Comparison of ENCODE assay signal across 10 mouse cellular contexts in genomic region chr8:106226589-106226988, GRCm38 (mm10). TPM values are rescaled to one million over a fixed set of nuclear protein-coding genes. Genes with fewer than 3 reads are reported as not detected.
DNase-seq lines count a peak whose midpoint lies in the region; ATAC-seq and TF ChIP-seq lines count a peak whose summit lies in the region.
"Had no signal": no experiment of that assay in that cellular context is flagged by ENCODE, and none has a peak within 500 bp of the region (broad histone marks: within the 10 kb centered on the region; RNA-seq: fewer than 3 reads in every experiment).

No protein-coding gene starts in this region.

- no peak for TF ChIP-seq POLR2A in cerebellum, adult 2 months (IDR thresholded peaks at IDR 0.05; ENCODE audit: borderline replicate concordance, insufficient read depth, low read length)

- intact Hi-C loops in heart, postnatal 25 days (cut with DNase I) = loop anchor here (1.0 to 5.0 kb wide), 2 partner anchors 86 to 176 kb away; no protein-coding TSS in a partner anchor
- intact Hi-C loops in heart, postnatal 14 days (cut with DNase I) = loop anchor here (1.0 kb wide), 1 partner anchor 86 kb away; no protein-coding TSS in a partner anchor

- DNase-seq in heart, adult 8-10 months (ENCODE audit: low spot score) = peak; percentile 38
- no peak for DNase-seq in heart, postnatal 25 days (ENCODE audit: low spot score)
- DNase-seq in urinary bladder, postnatal 25 days (ENCODE audit: low spot score) = peak; percentile 49
- no peak for DNase-seq in urinary bladder, adult 2 months (ENCODE audit: low spot score)
- DNase-seq in cerebellum, adult 2 months = peak; percentile 48 to 61
- peak; percentile 57 to 73 for DNase-seq in heart, postnatal 14 days
- peak; percentile 61 for DNase-seq in liver, postnatal 0 days
- peak; percentile 52 to 77 for DNase-seq in spleen, postnatal 4 days (ENCODE audit: low spot score in 2 of 2)

- H3K4me1 ChIP-seq in cerebellum, adult 2 months (ENCODE audit: control insufficient read depth, insufficient read depth, low read length) = no peaks in the 10 kb centered on the region
- H3K4me1 ChIP-seq in liver, postnatal 0 days (ENCODE audit: insufficient read depth) = no peaks in the 10 kb centered on the region
- H3K4me1 ChIP-seq: embryonic facial prominence, embryonic 12.5 days; lung, embryonic 15.5 days had no signal

- H3K36me3 ChIP-seq in liver, postnatal 0 days (replicated peaks; ENCODE audit: insufficient read depth, low read length) = peaks cover 18% of the 10 kb centered on the region

- peak; percentile 82 for TF ChIP-seq CTCF in cerebellum, adult 2 months (IDR thresholded peaks at IDR 0.05; ENCODE audit: borderline replicate concordance, insufficient read depth, low read depth, low read length)
- peak; percentile 88 for TF ChIP-seq CTCF in liver, postnatal 0 days (IDR thresholded peaks at IDR 0.05; ENCODE audit: low read depth)

- no peak overlapping the region for H3K9ac ChIP-seq in liver, postnatal 0 days (replicated peaks)
- H3K9ac ChIP-seq: embryonic facial prominence, embryonic 12.5 days; lung, embryonic 15.5 days had no signal

- 0 out of 2 replicates have a peak, but pooled peaks have one; percentile 17 for ATAC-seq in liver, postnatal 0 days

- TF ChIP-seq EP300 in liver, postnatal 0 days (IDR thresholded peaks at IDR 0.05; ENCODE audit: low read depth) = no peak

- no peaks in the 10 kb centered on the region for H3K9me3 ChIP-seq in liver, postnatal 0 days (ENCODE audit: low read length)
- H3K9me3 ChIP-seq: embryonic facial prominence, embryonic 12.5 days; lung, embryonic 15.5 days had no signal

- H3K27me3 ChIP-seq in cerebellum, adult 2 months (ENCODE audit: control insufficient read depth, insufficient read depth, low read length) = no peaks in the 10 kb centered on the region
- no peaks in the 10 kb centered on the region for H3K27me3 ChIP-seq in liver, postnatal 0 days (ENCODE audit: insufficient read depth, low read length)
- H3K27me3 ChIP-seq: embryonic facial prominence, embryonic 12.5 days; lung, embryonic 15.5 days had no signal

- H3K4me2 ChIP-seq in liver, postnatal 0 days (ENCODE audit: low read depth, low read length) = no peak overlapping the region
- H3K4me2 ChIP-seq: embryonic facial prominence, embryonic 12.5 days; lung, embryonic 15.5 days had no signal

- H3K4me3 ChIP-seq in cerebellum, adult 2 months (replicated peaks; ENCODE audit: insufficient read depth, low read depth, low read length) = no peak overlapping the region
- H3K4me3 ChIP-seq in liver, postnatal 0 days (ENCODE audit: low read depth, low read length) = no peak overlapping the region
- H3K4me3 ChIP-seq: embryonic facial prominence, embryonic 12.5 days; lung, embryonic 15.5 days had no signal

- WGBS in cerebellum, adult 2 months = 29% methylated on average over 9 of the region's 9 CpGs
- WGBS in liver, postnatal 0 days (ENCODE audit: insufficient replicate concordance) = 48% methylated on average over 9 of the region's 9 CpGs

- no peak overlapping the region for H3K27ac ChIP-seq in cerebellum, adult 2 months (ENCODE audit: insufficient read depth, low read length)
- no peak overlapping the region for H3K27ac ChIP-seq in liver, postnatal 0 days (ENCODE audit: low read depth)
- H3K27ac ChIP-seq: embryonic facial prominence, embryonic 12.5 days; lung, embryonic 15.5 days had no signal

RNA-seq across cellular contexts. Expression of gene Prmt7, which starts 15.9 kb away (rescaled TPM):
- total RNA-seq in heart, adult 8-10 months (2022) = 10 to 100 TPM; 26.7 to 27.7 (median 26.9) TPM
- total RNA-seq in heart, postnatal 25 days (2021) = 10 to 100 TPM; 23.1 to 25.8 TPM
- polyA plus RNA-seq in urinary bladder, adult 2 months (2012; rRNA removed) = 16.6 and 19.1 TPM in 2 replicates
- 36.0 and 36.1 TPM in 2 replicates for polyA plus RNA-seq in cerebellum, adult 2 months (2012; rRNA removed)
- total RNA-seq in heart, postnatal 14 days (2021) = 10 to 100 TPM; 18.7 to 20.4 TPM
- polyA plus RNA-seq in liver, postnatal 0 days (2015; fragmentation: Nextera tagmentation; extraction: Ambion mirVana) = 10.4 and 11.0 TPM in 2 replicates

RNA-seq across cellular contexts. Expression of gene Slc7a6os, which starts 15.9 kb away (rescaled TPM):
- total RNA-seq in heart, adult 8-10 months (2022) = 10 to 100 TPM in 2 of 4 experiments, 1 to 10 TPM in 2; 8.2 to 11.5 (median 10.0) TPM
- 10 to 100 TPM in 1 of 2 experiments, 1 to 10 TPM in 1; 9.6 to 10.9 TPM for total RNA-seq in heart, postnatal 25 days (2021)
- 25.8 and 26.3 TPM in 2 replicates for polyA plus RNA-seq in urinary bladder, adult 2 months (2012; rRNA removed)
- 31.6 and 33.7 TPM in 2 replicates for polyA plus RNA-seq in cerebellum, adult 2 months (2012; rRNA removed)
- 10 to 100 TPM; 11.4 TPM for total RNA-seq in heart, postnatal 14 days (2021)
- polyA plus RNA-seq in liver, postnatal 0 days (2015; fragmentation: Nextera tagmentation; extraction: Ambion mirVana) = 12.1 and 12.5 TPM in 2 replicates

RNA-seq across cellular contexts. Expression of gene Slc7a6, which starts 57.9 kb away (rescaled TPM):
- total RNA-seq in heart, adult 8-10 months (2022) = 10 to 100 TPM in 1 of 4 experiments, 1 to 10 TPM in 3; 6.9 to 10.8 (median 9.6) TPM
- total RNA-seq in heart, postnatal 25 days (2021) = 10 to 100 TPM; 12.0 to 12.2 TPM
- polyA plus RNA-seq in urinary bladder, adult 2 months (2012; rRNA removed) = 36.0 and 45.0 TPM in 2 replicates
- 25.4 and 25.8 TPM in 2 replicates for polyA plus RNA-seq in cerebellum, adult 2 months (2012; rRNA removed)
- total RNA-seq in heart, postnatal 14 days (2021) = 10 to 100 TPM; 12.2 to 13.8 TPM
- 2.6 and 3.2 TPM in 2 replicates for polyA plus RNA-seq in liver, postnatal 0 days (2015; fragmentation: Nextera tagmentation; extraction: Ambion mirVana)

Comparison
In these comparisons a context has a peak if more than half of its experiments do, and no peak if none do; other contexts are left out.
1. DNase-seq: peak in heart, adult 8-10 months (single experiment), urinary bladder, postnatal 25 days (single experiment), cerebellum, adult 2 months (2 of 2), heart, postnatal 14 days (2 of 2), liver, postnatal 0 days (single experiment) and spleen, postnatal 4 days (2 of 2); none in heart, postnatal 25 days (single experiment) and urinary bladder, adult 2 months (single experiment).